Mouse (Mus musculus) retina, postnatal 1 day (tissue): Measurements from ENCODE around the gene Lrrc58.
A peak's percentile ranks its signal among the peaks of the same experiment; 100 is the strongest.

Source experiments
- DNase-seq: peaks from one replicate; pipeline ENCODE4 v3.0.0-alpha.2; 2012

Gene Lrrc58

GRCm38 (mm10) chr16:37929006-37929405, 60.8 kb downstream of the Lrrc58 start:
- DNase-seq = no peak

- no peak for DNase-seq
Measured at GRCm38 (mm10) chr16:37929626-37930025, 61.4 kb downstream of the Lrrc58 start.

- no peak for DNase-seq
Measured at GRCm38 (mm10) chr16:37934932-37935331, 66.7 kb downstream of the Lrrc58 start.

DNA sequence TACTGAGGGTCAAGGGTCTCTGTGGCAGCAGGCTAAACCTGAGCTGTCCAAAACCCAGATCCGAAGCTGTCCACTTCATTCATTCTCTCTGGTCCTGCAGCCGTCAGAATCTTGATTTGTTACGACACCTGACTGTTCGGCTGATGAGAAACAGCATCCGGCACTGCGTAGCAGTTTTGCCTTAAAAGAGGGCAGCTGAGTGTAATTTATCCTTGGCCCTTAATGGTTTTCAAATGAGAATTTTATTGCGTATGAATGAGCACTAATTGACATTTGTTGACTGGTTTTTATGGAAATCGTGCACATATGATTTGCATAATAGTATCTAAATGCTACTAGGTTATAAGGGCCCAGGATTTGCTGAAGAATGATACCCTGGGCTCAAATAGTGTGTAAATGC, 69.1 kb downstream of the Lrrc58 start:
- DNase-seq = peak; percentile 38
